Mouse (Mus musculus): ENCODE measurements at regions not wholly inside any gene's neighbourhood (a gene's known extent, or its start where the extent isn't known, plus 50 kb on each side); places are given as distances from the start of the nearest gene placed in this dataset.

- no peak overlapping the region for H3K4me3 ChIP-seq (ENCODE audit: low read depth, low read length)
- DNase-seq (ENCODE audit: low spot score), result no peak
- no peaks in the 10 kb centered on the region for H3K36me3 ChIP-seq (ENCODE audit: control insufficient read depth, insufficient read depth, low read length)
- H3K4me2 ChIP-seq (replicated peaks; ENCODE audit: low read depth, low read length), result no peak overlapping the region
- ATAC-seq (ENCODE audit: low FRiP score), result no peak
- no peaks in the 10 kb centered on the region for H3K27me3 ChIP-seq (ENCODE audit: control insufficient read depth, insufficient read depth, low read length)
- no peak overlapping the region for H3K9ac ChIP-seq (ENCODE audit: low read depth, low read length)
- WGBS, result 84% methylated on average over 1 of the region's 1 CpGs
- H3K27ac ChIP-seq (ENCODE audit: low read depth, low read length), result no peak overlapping the region
- no peaks in the 10 kb centered on the region for H3K9me3 ChIP-seq (ENCODE audit: control insufficient read depth, low read length)
- no peaks in the 10 kb centered on the region for H3K4me1 ChIP-seq (replicated peaks; ENCODE audit: control insufficient read depth, insufficient read depth, low read length)
These were observed 132.5 kb upstream of the Tmtc4 start for GRCm38 (mm10) chr14:123116337-123116736.

- Histone ChIP-seq H3K27ac (ENCODE audit: low read depth, low read length) (no peak overlapping the region), H3K36me3 (ENCODE audit: control insufficient read depth, insufficient read depth, low read length) (no peaks in the 10 kb centered on the region), H3K4me2 (replicated peaks; ENCODE audit: low read depth, low read length) (no peak overlapping the region), H3K4me1 (replicated peaks; ENCODE audit: control insufficient read depth, insufficient read depth, low read length) (no peaks in the 10 kb centered on the region), H3K9ac (ENCODE audit: low read depth, low read length) (no peak overlapping the region), H3K4me3 (ENCODE audit: low read depth, low read length) (no peak overlapping the region), H3K27me3 (ENCODE audit: control insufficient read depth, insufficient read depth, low read length) (no peaks in the 10 kb centered on the region), H3K9me3 (ENCODE audit: control insufficient read depth, low read length) (no peaks in the 10 kb centered on the region)
- 75% methylated on average over 2 of the region's 2 CpGs for WGBS
- no peak for DNase-seq (ENCODE audit: low spot score)
- no peak for ATAC-seq (ENCODE audit: low FRiP score)
These were observed 126.7 kb upstream of the Tmtc4 start for GRCm38 (mm10) chr14:123110533-123110932.

- no peak for DNase-seq (ENCODE audit: low spot score)
- Histone ChIP-seq H3K27me3 (ENCODE audit: control insufficient read depth, insufficient read depth, low read length) (no peaks in the 10 kb centered on the region), H3K27ac (ENCODE audit: low read depth, low read length) (no peak overlapping the region), H3K9me3 (ENCODE audit: control insufficient read depth, low read length) (no peaks in the 10 kb centered on the region), H3K9ac (ENCODE audit: low read depth, low read length) (no peak overlapping the region), H3K36me3 (ENCODE audit: control insufficient read depth, insufficient read depth, low read length) (no peaks in the 10 kb centered on the region), H3K4me2 (replicated peaks; ENCODE audit: low read depth, low read length) (no peak overlapping the region), H3K4me3 (ENCODE audit: low read depth, low read length) (no peak overlapping the region), H3K4me1 (replicated peaks; ENCODE audit: control insufficient read depth, insufficient read depth, low read length) (no peaks in the 10 kb centered on the region)
- ATAC-seq (ENCODE audit: low FRiP score), result no peak
- 79% methylated on average over 1 of the region's 1 CpGs for WGBS
These were observed 116.5 kb upstream of the Tmtc4 start for GRCm38 (mm10) chr14:123100371-123100770.

GRCm38 (mm10) chr14:123096086-123096485 lies 112.3 kb upstream of the Tmtc4 start:
- Histone ChIP-seq H3K27me3 (ENCODE audit: control insufficient read depth, insufficient read depth, low read length) (no peaks in the 10 kb centered on the region), H3K9me3 (ENCODE audit: control insufficient read depth, low read length) (no peaks in the 10 kb centered on the region), H3K27ac (ENCODE audit: low read depth, low read length) (no peak overlapping the region), H3K4me2 (replicated peaks; ENCODE audit: low read depth, low read length) (no peak overlapping the region), H3K36me3 (ENCODE audit: control insufficient read depth, insufficient read depth, low read length) (no peaks in the 10 kb centered on the region), H3K4me3 (ENCODE audit: low read depth, low read length) (no peak overlapping the region), H3K9ac (ENCODE audit: low read depth, low read length) (no peak overlapping the region), H3K4me1 (replicated peaks; ENCODE audit: control insufficient read depth, insufficient read depth, low read length) (no peaks in the 10 kb centered on the region)
- ATAC-seq (ENCODE audit: low FRiP score) (no peak), DNase-seq (ENCODE audit: low spot score) (no peak)
- WGBS, result 90% methylated on average over 2 of the region's 2 CpGs

- Histone ChIP-seq H3K9ac (ENCODE audit: low read depth, low read length) (no peak overlapping the region), H3K4me2 (replicated peaks; ENCODE audit: low read depth, low read length) (no peak overlapping the region), H3K27ac (ENCODE audit: low read depth, low read length) (no peak overlapping the region), H3K36me3 (ENCODE audit: control insufficient read depth, insufficient read depth, low read length) (no peaks in the 10 kb centered on the region), H3K27me3 (ENCODE audit: control insufficient read depth, insufficient read depth, low read length) (no peaks in the 10 kb centered on the region), H3K4me1 (replicated peaks; ENCODE audit: control insufficient read depth, insufficient read depth, low read length) (no peaks in the 10 kb centered on the region), H3K4me3 (ENCODE audit: low read depth, low read length) (no peak overlapping the region), H3K9me3 (ENCODE audit: control insufficient read depth, low read length) (no peaks in the 10 kb centered on the region)
- 95% methylated on average over 1 of the region's 1 CpGs for WGBS
- no peak for DNase-seq (ENCODE audit: low spot score)
- ATAC-seq (ENCODE audit: low FRiP score), result no peak
These were observed 98.2 kb upstream of the Tmtc4 start for GRCm38 (mm10) chr14:123082065-123082464.

- Histone ChIP-seq H3K9ac (ENCODE audit: low read depth, low read length) (no peak overlapping the region), H3K27ac (ENCODE audit: low read depth, low read length) (no peak overlapping the region), H3K4me3 (ENCODE audit: low read depth, low read length) (no peak overlapping the region), H3K27me3 (ENCODE audit: control insufficient read depth, insufficient read depth, low read length) (no peaks in the 10 kb centered on the region), H3K4me1 (replicated peaks; ENCODE audit: control insufficient read depth, insufficient read depth, low read length) (no peaks in the 10 kb centered on the region), H3K36me3 (ENCODE audit: control insufficient read depth, insufficient read depth, low read length) (no peaks in the 10 kb centered on the region), H3K9me3 (ENCODE audit: control insufficient read depth, low read length) (no peaks in the 10 kb centered on the region), H3K4me2 (replicated peaks; ENCODE audit: low read depth, low read length) (no peak overlapping the region)
- ATAC-seq (ENCODE audit: low FRiP score) (0 out of 2 replicates have a peak, but pooled peaks have one; percentile 40), DNase-seq (ENCODE audit: low spot score) (no peak)
- 41% methylated on average over 4 of the region's 4 CpGs for WGBS
These were observed 97.3 kb upstream of the Tmtc4 start for GRCm38 (mm10) chr14:123081016-123081714.

GRCm38 (mm10) chr14:123079733-123080132 lies 95.9 kb upstream of the Tmtc4 start:
- no peak overlapping the region for H3K4me3 ChIP-seq (ENCODE audit: low read depth, low read length)
- 85% methylated on average over 2 of the region's 2 CpGs for WGBS
- H3K27me3 ChIP-seq (ENCODE audit: control insufficient read depth, insufficient read depth, low read length), result no peaks in the 10 kb centered on the region
- H3K36me3 ChIP-seq (ENCODE audit: control insufficient read depth, insufficient read depth, low read length), result no peaks in the 10 kb centered on the region
- ATAC-seq (ENCODE audit: low FRiP score) (no peak), DNase-seq (ENCODE audit: low spot score) (no peak)
- no peaks in the 10 kb centered on the region for H3K4me1 ChIP-seq (replicated peaks; ENCODE audit: control insufficient read depth, insufficient read depth, low read length)
- H3K9me3 ChIP-seq (ENCODE audit: control insufficient read depth, low read length), result no peaks in the 10 kb centered on the region
- no peak overlapping the region for H3K4me2 ChIP-seq (replicated peaks; ENCODE audit: low read depth, low read length)
- no peak overlapping the region for H3K27ac ChIP-seq (ENCODE audit: low read depth, low read length)
- no peak overlapping the region for H3K9ac ChIP-seq (ENCODE audit: low read depth, low read length)

GRCm38 (mm10) chr14:123078804-123079203 lies 95.0 kb upstream of the Tmtc4 start:
- 78% methylated on average over 3 of the region's 3 CpGs for WGBS
- Histone ChIP-seq H3K27ac (ENCODE audit: low read depth, low read length) (no peak overlapping the region), H3K27me3 (ENCODE audit: control insufficient read depth, insufficient read depth, low read length) (no peaks in the 10 kb centered on the region), H3K4me2 (replicated peaks; ENCODE audit: low read depth, low read length) (no peak overlapping the region), H3K9me3 (ENCODE audit: control insufficient read depth, low read length) (no peaks in the 10 kb centered on the region), H3K4me3 (ENCODE audit: low read depth, low read length) (no peak overlapping the region), H3K9ac (ENCODE audit: low read depth, low read length) (no peak overlapping the region), H3K4me1 (replicated peaks; ENCODE audit: control insufficient read depth, insufficient read depth, low read length) (no peaks in the 10 kb centered on the region), H3K36me3 (ENCODE audit: control insufficient read depth, insufficient read depth, low read length) (no peaks in the 10 kb centered on the region)
- DNase-seq (ENCODE audit: low spot score), result no peak
- no peak for ATAC-seq (ENCODE audit: low FRiP score)

GRCm38 (mm10) chr14:123066344-123066743 lies 82.5 kb upstream of the Tmtc4 start:
- no peak overlapping the region for H3K4me2 ChIP-seq (replicated peaks; ENCODE audit: low read depth, low read length)
- H3K36me3 ChIP-seq (ENCODE audit: control insufficient read depth, insufficient read depth, low read length), result no peaks in the 10 kb centered on the region
- H3K4me1 ChIP-seq (replicated peaks; ENCODE audit: control insufficient read depth, insufficient read depth, low read length), result no peaks in the 10 kb centered on the region
- ATAC-seq (ENCODE audit: low FRiP score) (no peak), DNase-seq (ENCODE audit: low spot score) (no peak)
- no peak overlapping the region for H3K9ac ChIP-seq (ENCODE audit: low read depth, low read length)
- no peaks in the 10 kb centered on the region for H3K9me3 ChIP-seq (ENCODE audit: control insufficient read depth, low read length)
- H3K4me3 ChIP-seq (ENCODE audit: low read depth, low read length), result no peak overlapping the region
- WGBS, result 95% methylated on average over 4 of the region's 4 CpGs
- H3K27ac ChIP-seq (ENCODE audit: low read depth, low read length), result no peak overlapping the region
- H3K27me3 ChIP-seq (ENCODE audit: control insufficient read depth, insufficient read depth, low read length), result no peaks in the 10 kb centered on the region

All from hindbrain, embryonic 11.5 days (tissue).